Mouse (Mus musculus): ENCODE data around the gene Itpr3. TPM values are rescaled to one million over a fixed set of nuclear protein-coding genes. Genes with fewer than 3 reads are reported as not detected.

Itpr3 gene
- polyA plus RNA-seq, 1 experiment from 2014 or later: 4.9 TPM

DNA sequence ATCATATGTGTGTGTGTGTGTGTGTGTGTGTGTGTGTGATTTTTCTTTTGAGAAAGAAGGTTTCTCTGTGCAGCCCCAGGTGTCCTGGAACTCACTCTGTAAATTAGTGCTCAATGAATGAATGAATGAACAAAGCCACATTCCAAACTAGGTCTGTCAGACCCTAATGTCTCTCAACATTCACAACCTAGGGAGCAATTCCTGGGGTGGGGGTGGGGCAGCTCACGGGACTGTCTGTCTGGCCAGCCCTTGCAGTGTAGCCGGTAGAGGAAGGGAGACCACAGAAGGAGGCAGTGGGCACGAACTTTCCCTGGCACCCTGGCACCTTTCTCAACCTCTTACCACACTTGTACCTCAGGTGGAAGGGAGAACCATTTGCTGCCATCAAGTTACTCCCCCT lies 77.6 kb downstream of the Itpr3 start:
- Histone ChIP-seq H3K27ac (no peak overlapping the region), H3K4me1 (peaks cover 31% of the 10 kb centered on the region), H3K36me3 (no peaks in the 10 kb centered on the region), H3K4me2 (no peak overlapping the region), H3K9me3 (no peaks in the 10 kb centered on the region), H3K4me3 (no peak overlapping the region), H3K27me3 (no peaks in the 10 kb centered on the region), H3K9ac (no peak overlapping the region)
- WGBS: 21% methylated on average over 3 of the region's 3 CpGs
- ATAC-seq (ENCODE audit: borderline replicate concordance, extremely low read depth, low FRiP score, low TSS enrichment): no peak

GRCm38 (mm10) chr17:27138396-27138795 lies 81.3 kb downstream of the Itpr3 start:
- Histone ChIP-seq H3K9ac (no peak overlapping the region), H3K27ac (no peak overlapping the region), H3K4me1 (peaks cover 9% of the 10 kb centered on the region), H3K27me3 (no peaks in the 10 kb centered on the region), H3K4me2 (no peak overlapping the region), H3K4me3 (no peak overlapping the region), H3K36me3 (no peaks in the 10 kb centered on the region), H3K9me3 (no peaks in the 10 kb centered on the region)
- WGBS: 69% methylated on average over 9 of the region's 9 CpGs
- no peak for ATAC-seq (ENCODE audit: borderline replicate concordance, extremely low read depth, low FRiP score, low TSS enrichment)

DNA sequence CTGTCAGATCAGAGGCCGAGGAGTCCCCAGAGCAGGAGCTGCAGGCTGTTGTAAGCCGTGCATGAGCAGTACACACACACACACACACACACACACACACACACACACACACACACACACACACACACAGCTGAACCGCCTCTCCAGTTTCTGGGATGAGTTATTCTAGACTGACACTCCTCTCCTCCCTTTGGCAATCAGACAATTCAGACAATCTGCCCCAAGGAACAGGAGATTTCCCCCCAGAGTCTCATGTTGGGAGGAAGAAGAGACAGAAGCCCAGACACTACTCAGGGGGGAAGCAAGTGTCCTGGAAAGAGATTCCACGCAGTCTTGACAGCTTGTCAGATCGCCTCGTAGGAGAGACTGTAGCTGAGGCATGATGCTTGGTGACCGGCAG lies 82.2 kb downstream of the Itpr3 start:
- WGBS: 31% methylated on average over 7 of the region's 7 CpGs
- no peak for ATAC-seq (ENCODE audit: borderline replicate concordance, extremely low read depth, low FRiP score, low TSS enrichment)
- no peaks in the 10 kb centered on the region; the same call in 1 of the 2 replicates for H3K27me3 ChIP-seq

GRCm38 (mm10) chr17:27140262-27140661 lies 83.2 kb downstream of the Itpr3 start:
- Histone ChIP-seq H3K4me1 (0 out of 2 replicates have a peak, but pooled peaks cover 6% of the 10 kb centered on the region), H3K4me3 (no peak overlapping the region), H3K27me3 (no peaks in the 10 kb centered on the region; the same call in 1 of the 2 replicates), H3K27ac (no peak overlapping the region), H3K9me3 (no peaks in the 10 kb centered on the region), H3K36me3 (no peaks in the 10 kb centered on the region), H3K9ac (no peak overlapping the region), H3K4me2 (no peak overlapping the region)
- WGBS: 29% methylated on average over 9 of the region's 9 CpGs
- no peak for ATAC-seq (ENCODE audit: borderline replicate concordance, extremely low read depth, low FRiP score, low TSS enrichment)

More for the DNA sequence above, 82.2 kb downstream of the Itpr3 start:
- no peak overlapping the region for H3K9ac ChIP-seq
- H3K4me3 ChIP-seq: no peak overlapping the region
- 0 out of 2 replicates have a peak, but pooled peaks cover 7% of the 10 kb centered on the region for H3K4me1 ChIP-seq
- H3K9me3 ChIP-seq: no peaks in the 10 kb centered on the region
- no peak overlapping the region for H3K4me2 ChIP-seq
- no peaks in the 10 kb centered on the region for H3K36me3 ChIP-seq
- H3K27ac ChIP-seq: no peak overlapping the region

DNA sequence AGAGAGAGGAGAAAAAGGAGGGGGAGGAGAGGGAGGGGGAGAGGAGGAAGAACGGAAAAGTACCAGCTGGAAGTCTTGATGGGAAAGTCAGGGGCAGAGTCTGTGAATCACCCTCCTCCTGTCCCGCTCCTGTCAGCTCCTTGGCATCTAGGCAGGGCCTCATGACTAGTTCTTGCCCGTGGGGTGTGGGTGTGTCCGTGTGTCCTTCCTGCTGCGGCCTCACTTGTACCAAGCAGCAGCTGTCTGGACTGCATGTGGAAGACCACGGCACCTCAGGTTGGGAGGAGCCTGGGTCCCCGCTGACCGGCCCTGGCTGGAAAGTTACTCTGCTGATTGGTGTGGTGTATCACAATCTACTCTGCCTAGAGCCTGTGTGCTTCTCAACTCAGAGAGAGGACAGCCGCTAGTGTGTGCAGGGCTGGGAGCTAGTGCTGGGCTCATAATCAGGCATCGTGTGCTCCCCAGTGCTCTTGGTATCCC lies 84.9 kb downstream of the Itpr3 start:
- H3K4me3 ChIP-seq: no peak overlapping the region
- no peak overlapping the region for H3K9ac ChIP-seq
- H3K27ac ChIP-seq: no peak overlapping the region

DNA sequence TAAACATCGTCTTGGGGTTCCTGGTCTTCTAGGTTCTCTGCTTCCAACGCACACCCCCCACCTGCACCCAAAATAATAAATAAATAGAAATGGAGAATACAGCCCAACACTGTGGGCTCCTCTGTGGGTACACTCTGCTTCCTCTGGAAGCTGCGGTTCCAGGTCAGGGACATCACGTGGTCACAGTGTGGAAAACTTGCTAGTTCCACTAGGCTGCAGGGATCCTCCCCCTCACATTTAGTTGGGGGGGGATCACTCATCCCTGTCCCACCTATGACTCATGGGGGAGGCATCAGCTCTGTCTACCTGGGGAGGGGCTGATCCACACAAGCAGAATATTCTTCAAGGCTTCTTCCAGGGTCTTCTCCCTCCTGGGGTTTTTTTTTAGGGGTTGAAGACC lies 87.0 kb downstream of the Itpr3 start:
- ATAC-seq (ENCODE audit: borderline replicate concordance, extremely low read depth, low FRiP score, low TSS enrichment): no peak
- 66% methylated on average over 4 of the region's 4 CpGs for WGBS

More for the DNA sequence above, 84.9 kb downstream of the Itpr3 start:
- 0 out of 2 replicates have a peak, but pooled peaks cover 9% of the 10 kb centered on the region for H3K4me1 ChIP-seq
- WGBS: 33% methylated on average over 10 of the region's 10 CpGs
- H3K4me2 ChIP-seq: peak overlapping the region; percentile 26; the same call in 1 of the 2 replicates
- peaks cover 4% of the 10 kb centered on the region for H3K27me3 ChIP-seq
- no peaks in the 10 kb centered on the region for H3K36me3 ChIP-seq
- H3K9me3 ChIP-seq: no peaks in the 10 kb centered on the region
- ATAC-seq (ENCODE audit: borderline replicate concordance, extremely low read depth, low FRiP score, low TSS enrichment): 0 out of 2 replicates have a peak, but pooled peaks have one; percentile 29

GRCm38 (mm10) chr17:27146323-27146923 lies 89.3 kb downstream of the Itpr3 start:
- Histone ChIP-seq H3K4me1 (0 out of 2 replicates have a peak, but pooled peaks cover 9% of the 10 kb centered on the region), H3K4me2 (no peak overlapping the region), H3K9me3 (no peaks in the 10 kb centered on the region), H3K4me3 (no peak overlapping the region), H3K9ac (no peak overlapping the region), H3K27me3 (peaks cover 4% of the 10 kb centered on the region), H3K36me3 (no peaks in the 10 kb centered on the region), H3K27ac (no peak overlapping the region)
- no peak for ATAC-seq (ENCODE audit: borderline replicate concordance, extremely low read depth, low FRiP score, low TSS enrichment)
- WGBS: 11% methylated on average over 8 of the region's 8 CpGs

More for the DNA sequence above, 87.0 kb downstream of the Itpr3 start:
- Histone ChIP-seq H3K4me3 (no peak overlapping the region), H3K9ac (no peak overlapping the region), H3K4me2 (no peak overlapping the region), H3K4me1 (0 out of 2 replicates have a peak, but pooled peaks cover 9% of the 10 kb centered on the region), H3K36me3 (no peaks in the 10 kb centered on the region), H3K27ac (no peak overlapping the region), H3K9me3 (no peaks in the 10 kb centered on the region), H3K27me3 (peaks cover 4% of the 10 kb centered on the region)

DNA sequence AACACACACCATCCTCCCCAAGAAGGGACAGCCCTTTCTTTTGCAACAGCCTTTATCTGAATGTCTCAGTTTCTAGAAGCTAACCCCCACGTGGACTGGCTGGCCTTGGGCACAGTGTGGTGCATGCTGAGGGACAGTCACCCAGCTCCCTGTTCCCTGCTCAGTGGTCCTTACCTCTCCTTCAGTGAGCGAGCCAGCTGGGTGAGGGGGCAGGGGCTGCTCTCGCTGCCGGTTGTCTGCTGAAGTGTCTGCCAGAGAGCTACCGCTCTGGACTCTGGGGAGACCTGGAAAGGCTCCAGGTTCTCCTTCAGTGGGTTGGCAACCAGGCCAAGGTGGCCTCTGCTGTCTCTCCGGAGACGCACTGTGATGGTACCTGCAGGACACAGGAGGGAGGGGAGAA lies 93.8 kb downstream of the Itpr3 start:
- 44% methylated on average over 7 of the region's 7 CpGs for WGBS

DNA sequence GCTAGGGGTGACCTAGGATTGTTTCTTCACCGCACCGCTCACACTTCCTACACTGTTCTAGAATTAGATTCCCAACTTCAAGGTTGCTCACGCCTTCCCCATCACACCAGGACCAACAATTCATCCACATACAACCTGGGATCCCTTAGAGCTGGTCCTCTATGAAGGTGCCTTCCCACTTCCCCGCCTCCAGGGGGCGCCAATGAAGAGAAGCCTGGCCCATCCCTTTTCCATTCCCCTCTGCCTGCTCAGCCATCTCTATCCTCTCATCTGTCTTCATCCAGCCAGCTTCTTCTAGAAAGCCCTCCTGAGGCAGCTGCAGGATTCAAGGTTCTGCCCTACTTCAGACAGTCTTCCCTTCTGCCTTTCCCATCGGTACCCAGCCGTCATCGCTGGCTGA lies 94.3 kb downstream of the Itpr3 start:
- Histone ChIP-seq H3K9me3 (no peaks in the 10 kb centered on the region), H3K9ac (no peak overlapping the region), H3K4me3 (no peak overlapping the region), H3K4me1 (peaks cover 17% of the 10 kb centered on the region; the same call in 1 of the 2 replicates), H3K27me3 (no peaks in the 10 kb centered on the region), H3K27ac (no peak overlapping the region), H3K4me2 (no peak overlapping the region), H3K36me3 (no peaks in the 10 kb centered on the region)
- ATAC-seq (ENCODE audit: borderline replicate concordance, extremely low read depth, low FRiP score, low TSS enrichment): no peak
- 72% methylated on average over 8 of the region's 8 CpGs for WGBS

More for the DNA sequence above, 93.8 kb downstream of the Itpr3 start:
- Histone ChIP-seq H3K9me3 (no peaks in the 10 kb centered on the region), H3K4me1 (peaks cover 17% of the 10 kb centered on the region; the same call in 1 of the 2 replicates), H3K36me3 (no peaks in the 10 kb centered on the region), H3K4me2 (no peak overlapping the region), H3K4me3 (no peak overlapping the region), H3K27me3 (no peaks in the 10 kb centered on the region), H3K9ac (no peak overlapping the region), H3K27ac (no peak overlapping the region)
- no peak for ATAC-seq (ENCODE audit: borderline replicate concordance, extremely low read depth, low FRiP score, low TSS enrichment)

GRCm38 (mm10) chr17:27152976-27153723 lies 96.0 kb downstream of the Itpr3 start:
- 41% methylated on average over 8 of the region's 8 CpGs for WGBS
- no peak; the same call in 1 of the 2 replicates for ATAC-seq (ENCODE audit: borderline replicate concordance, extremely low read depth, low FRiP score, low TSS enrichment)
- H3K4me1 ChIP-seq: peaks cover 13% of the 10 kb centered on the region; the same call in 1 of the 2 replicates
- H3K36me3 ChIP-seq: no peaks in the 10 kb centered on the region
- H3K27ac ChIP-seq: no peak overlapping the region
- H3K9me3 ChIP-seq: no peaks in the 10 kb centered on the region
- H3K4me2 ChIP-seq: no peak overlapping the region
- H3K27me3 ChIP-seq: no peaks in the 10 kb centered on the region
- no peak overlapping the region for H3K9ac ChIP-seq
- no peak overlapping the region for H3K4me3 ChIP-seq

DNA sequence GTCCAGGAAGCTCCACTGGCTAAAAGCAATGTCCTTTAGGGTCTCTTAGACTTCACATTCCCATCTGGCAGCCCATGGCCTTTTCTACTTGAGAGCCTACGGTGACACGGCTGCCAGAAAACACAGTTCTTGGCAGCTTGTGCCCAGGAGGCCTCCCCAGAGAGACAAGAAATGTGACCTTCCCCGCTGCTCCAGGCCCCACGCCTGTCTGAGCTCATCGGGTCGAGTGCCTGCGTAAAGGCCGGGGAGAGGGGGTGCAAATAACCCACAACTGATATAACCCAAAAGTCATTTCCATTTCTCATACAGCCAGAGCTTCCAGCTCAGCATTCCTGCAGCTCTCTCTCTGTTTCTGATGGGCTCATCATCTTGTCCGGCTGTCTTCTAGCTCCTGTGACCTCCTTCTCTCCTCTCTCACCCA lies 96.7 kb downstream of the Itpr3 start:
- Histone ChIP-seq H3K9ac (no peak overlapping the region), H3K27ac (no peak overlapping the region)
- no peak for ATAC-seq (ENCODE audit: borderline replicate concordance, extremely low read depth, low FRiP score, low TSS enrichment)

GRCm38 (mm10) chr17:27154256-27154655 lies 97.2 kb downstream of the Itpr3 start:
- Histone ChIP-seq H3K4me3 (no peak overlapping the region), H3K4me2 (no peak overlapping the region), H3K36me3 (no peaks in the 10 kb centered on the region), H3K9me3 (no peaks in the 10 kb centered on the region), H3K9ac (no peak overlapping the region), H3K4me1 (peaks cover 13% of the 10 kb centered on the region; the same call in 1 of the 2 replicates), H3K27me3 (no peaks in the 10 kb centered on the region), H3K27ac (no peak overlapping the region)
- ATAC-seq (ENCODE audit: borderline replicate concordance, extremely low read depth, low FRiP score, low TSS enrichment): no peak
- 86% methylated on average over 14 of the region's 14 CpGs for WGBS

More for the DNA sequence above, 96.7 kb downstream of the Itpr3 start:
- H3K4me1 ChIP-seq: peaks cover 13% of the 10 kb centered on the region; the same call in 1 of the 2 replicates
- H3K4me2 ChIP-seq: no peak overlapping the region
- WGBS: 36% methylated on average over 9 of the region's 9 CpGs
- H3K9me3 ChIP-seq: no peaks in the 10 kb centered on the region
- no peaks in the 10 kb centered on the region for H3K36me3 ChIP-seq
- H3K27me3 ChIP-seq: no peaks in the 10 kb centered on the region
- no peak overlapping the region for H3K4me3 ChIP-seq

Measured in lung, embryonic 15.5 days (tissue).